Mouse (Mus musculus) adrenal gland, postnatal 14 days (tissue): Measurements from ENCODE around the gene Rdm1. TPM values are rescaled to one million over a fixed set of nuclear protein-coding genes. Genes with fewer than 3 reads are reported as not detected.
A peak's percentile ranks its signal among the peaks of the same experiment; 100 is the strongest.
"Not testable (repeated sequence)": the region's sequence is repeated elsewhere in the genome, so short reads cannot be mapped to it uniquely, and the experiment has no call there.

Experiments
- DNase-seq: peaks from one replicate; pipeline ENCODE4 v3.0.0; 2021; ENCODE audit warnings: mixed read lengths
- total RNA-seq: library from RNA; stranded (reverse); gene quantifications from 2 replicates; pipeline ENCODE4 v1.2.3, GENCODE M21; 2021

The Rdm1 gene
- total RNA-seq, 1 experiment from 2014 or later: 22.9 TPM

- no peak for DNase-seq
These were observed 9.8 kb upstream of the Rdm1 start for GRCm38 (mm10) chr11:101616948-101617767.

GRCm38 (mm10) chr11:101617849-101618248, 9.1 kb upstream of the Rdm1 start:
- DNase-seq: peak; percentile 76

DNA sequence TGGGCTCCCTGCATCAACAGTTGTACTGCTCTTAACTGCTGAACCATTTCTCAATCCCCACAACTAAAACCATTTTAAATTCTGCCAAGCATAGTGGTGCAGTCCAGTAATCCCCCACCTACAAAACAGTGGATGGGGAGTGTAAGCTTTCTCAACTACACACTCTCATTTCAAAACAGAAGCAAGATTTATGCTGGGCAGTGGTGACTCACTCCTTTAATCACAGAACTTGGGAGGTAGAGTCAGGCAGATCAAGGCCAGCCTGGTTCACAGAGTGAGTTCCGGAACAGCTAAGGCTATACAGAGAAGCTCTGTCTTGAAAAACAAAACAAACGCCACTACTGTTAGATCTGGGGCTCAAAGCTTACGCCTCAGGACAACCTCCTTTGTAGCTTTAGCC, 8.4 kb upstream of the Rdm1 start:
- DNase-seq: peak; percentile 46

DNA sequence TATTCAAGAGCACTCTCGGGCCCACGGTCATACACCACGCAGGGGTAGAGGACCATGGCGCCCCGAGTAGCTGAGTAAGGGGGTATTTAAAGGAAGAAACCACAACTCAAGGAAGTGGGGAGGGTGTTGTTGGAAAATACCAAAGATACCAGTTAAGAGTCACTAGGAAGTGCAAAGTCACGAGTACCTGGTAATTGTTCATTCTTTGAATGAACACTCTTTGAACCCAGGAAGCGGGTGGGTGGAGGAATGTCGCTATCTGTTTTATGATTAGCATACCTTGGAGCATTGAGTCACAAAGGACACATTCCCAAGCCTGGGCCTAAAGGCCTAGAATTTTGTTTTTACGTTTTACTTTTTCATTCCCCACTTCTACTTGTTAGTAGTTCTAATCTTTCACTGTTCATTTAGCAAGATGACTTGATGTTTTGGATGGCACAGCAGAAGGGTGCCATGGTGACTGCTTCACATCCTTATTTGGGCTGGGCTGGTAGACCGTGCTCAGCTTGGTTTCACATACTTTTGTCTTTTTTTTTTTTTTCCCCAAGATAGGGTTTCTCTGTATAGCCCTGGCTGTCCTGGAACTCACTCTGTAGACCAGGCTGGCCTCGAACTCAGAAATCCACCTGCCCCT, 6.9 kb upstream of the Rdm1 start:
- not testable (repeated sequence) for DNase-seq

DNA sequence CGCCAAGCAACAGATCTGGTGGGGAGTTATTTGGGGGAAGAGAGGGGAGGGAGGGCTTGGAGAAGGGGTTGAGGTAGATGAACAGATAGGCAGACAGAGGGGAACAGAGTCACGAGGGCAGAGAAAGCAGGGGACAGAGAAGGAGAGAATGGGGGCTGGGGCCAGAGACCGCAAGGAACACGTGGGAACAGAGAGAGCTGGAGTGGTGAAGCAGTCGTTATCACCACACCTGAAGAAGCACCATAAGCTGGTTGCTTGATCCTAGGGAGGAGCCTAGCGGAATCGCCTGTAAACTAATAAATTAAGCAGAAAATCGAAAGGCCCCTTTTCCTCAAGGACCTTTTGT, 373 bp upstream of the Rdm1 start:
- no peak for DNase-seq

- peak; percentile 95 for DNase-seq
These were observed 1.0 kb downstream of the Rdm1 start for GRCm38 (mm10) chr11:101627857-101628559.

DNA sequence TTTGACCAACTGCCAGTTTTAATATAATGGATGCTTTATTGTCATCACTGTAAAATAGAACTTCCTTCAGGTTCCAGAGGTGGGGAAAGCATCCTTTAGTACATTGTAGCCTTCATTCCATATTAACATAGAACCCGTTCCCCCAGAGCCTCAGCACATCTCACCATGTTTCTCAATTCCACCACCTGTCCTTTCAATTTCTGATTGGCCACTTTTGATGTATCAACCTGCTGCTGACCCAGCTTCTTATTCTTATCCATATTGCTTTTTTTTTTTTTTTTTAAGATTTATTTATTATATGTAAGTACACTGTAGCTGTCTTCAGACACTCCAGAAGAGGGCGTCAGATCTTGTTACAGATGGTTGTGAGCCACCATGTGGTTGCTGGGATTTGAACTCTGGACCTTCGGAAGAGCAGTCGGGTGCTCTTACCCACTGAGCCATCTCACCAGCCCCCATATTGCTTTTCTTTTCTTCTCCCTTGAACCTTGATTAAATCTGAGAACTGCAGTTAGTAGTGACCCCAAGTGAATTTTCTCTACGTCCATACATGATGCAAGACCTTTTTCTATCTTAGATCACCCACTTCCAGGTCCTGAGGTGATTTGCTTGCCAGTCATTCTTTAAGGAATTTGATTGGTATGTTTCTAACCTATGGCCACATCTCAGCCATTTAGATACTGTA, 1.9 kb downstream of the Rdm1 start:
- DNase-seq: not testable (repeated sequence)

DNA sequence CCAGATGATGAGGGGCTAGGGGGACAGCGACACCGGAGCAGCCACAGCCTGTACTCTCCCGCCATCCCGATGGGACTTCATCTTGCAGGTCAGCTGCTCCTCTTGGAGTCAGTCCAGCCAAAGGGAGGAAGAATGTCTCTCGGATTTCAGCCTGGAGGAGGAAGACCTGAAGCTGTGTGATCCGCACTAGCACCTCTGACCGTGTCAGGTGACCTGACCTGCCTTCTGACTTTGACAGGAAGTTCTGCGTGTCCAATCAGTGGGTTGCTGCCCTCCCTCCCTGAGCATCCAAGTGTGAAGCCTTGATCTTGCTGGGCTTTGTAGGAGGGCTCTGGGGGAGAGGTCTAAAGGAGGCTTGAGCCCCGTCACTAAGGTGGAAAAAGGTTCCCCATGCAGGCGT, 8.7 kb downstream of the Rdm1 start:
- DNase-seq: no peak

DNA sequence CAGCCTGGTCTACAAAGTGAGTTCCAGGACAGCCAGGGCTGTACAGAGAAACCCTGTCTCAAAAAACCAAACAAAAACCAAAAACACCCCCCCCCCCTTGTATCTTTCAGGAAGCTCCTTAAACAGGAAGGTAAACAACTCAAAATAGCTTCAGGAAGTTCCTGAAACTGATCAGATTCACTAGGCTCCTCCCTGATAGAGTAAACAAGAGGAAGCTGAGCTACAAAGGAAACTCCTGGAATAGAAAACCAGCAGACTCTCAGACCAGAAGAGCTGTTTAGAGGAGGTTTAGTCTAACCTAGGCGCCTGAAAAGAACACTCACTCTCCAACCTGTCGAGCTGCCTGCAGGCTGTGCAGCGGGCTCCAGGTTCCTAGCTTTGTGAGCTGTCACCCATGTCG, 12.8 kb downstream of the Rdm1 start:
- DNase-seq: no peak

GRCm38 (mm10) chr11:101640857-101641709, 14.1 kb downstream of the Rdm1 start:
- DNase-seq: peak; percentile 89

- peak; percentile 51 for DNase-seq
These were observed 15.0 kb downstream of the Rdm1 start for GRCm38 (mm10) chr11:101641710-101642642.

GRCm38 (mm10) chr11:101642931-101643330, 15.9 kb downstream of the Rdm1 start:
- no peak for DNase-seq

- no peak for DNase-seq
These were observed 17.6 kb downstream of the Rdm1 start for GRCm38 (mm10) chr11:101644591-101644990.

DNA sequence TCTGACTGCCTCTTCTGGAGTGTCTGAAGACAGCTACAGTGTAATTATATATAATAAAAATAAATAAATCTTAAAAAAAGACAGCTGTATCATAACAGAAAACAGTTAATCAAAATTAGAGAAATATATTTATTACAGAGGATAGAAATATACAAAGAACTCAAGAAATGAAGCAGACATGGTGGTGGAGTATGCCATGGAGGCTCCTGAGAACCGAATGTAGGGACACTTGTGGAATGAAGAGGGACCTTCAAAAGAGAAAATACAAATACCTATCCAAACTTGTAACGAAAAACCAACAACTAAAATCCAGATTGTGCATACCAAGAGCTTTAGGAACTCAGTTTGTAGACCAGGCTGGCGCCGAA, 18.0 kb downstream of the Rdm1 start:
- not testable (repeated sequence) for DNase-seq

- DNase-seq: peak; percentile 78
These were observed 18.7 kb downstream of the Rdm1 start for GRCm38 (mm10) chr11:101645411-101646282.

DNA sequence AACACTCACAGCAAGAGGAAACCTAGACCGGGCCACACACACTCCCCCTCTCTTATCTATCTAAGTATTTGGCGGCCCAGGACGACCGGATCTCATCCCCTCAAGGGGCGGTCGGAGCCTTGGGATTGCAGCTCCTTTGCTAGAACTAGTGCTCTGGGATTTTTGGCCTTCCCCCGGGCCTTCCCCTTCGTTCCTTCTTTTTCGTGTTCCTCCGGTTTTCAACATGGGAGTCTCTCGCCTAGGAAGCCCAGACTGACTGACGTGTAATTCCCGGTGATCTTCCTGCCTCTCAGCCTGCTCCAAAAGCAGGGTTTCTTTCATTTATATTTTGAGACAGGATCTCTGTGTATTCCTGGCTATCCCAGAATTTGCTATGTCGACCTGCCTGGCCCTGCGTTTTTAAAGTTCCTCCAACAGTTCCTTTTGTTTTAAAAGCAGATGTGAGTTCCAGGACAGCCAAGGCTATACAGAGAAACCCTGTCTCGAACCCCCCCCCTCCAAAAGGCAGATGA, 19.3 kb downstream of the Rdm1 start:
- not testable (repeated sequence) for DNase-seq

DNA sequence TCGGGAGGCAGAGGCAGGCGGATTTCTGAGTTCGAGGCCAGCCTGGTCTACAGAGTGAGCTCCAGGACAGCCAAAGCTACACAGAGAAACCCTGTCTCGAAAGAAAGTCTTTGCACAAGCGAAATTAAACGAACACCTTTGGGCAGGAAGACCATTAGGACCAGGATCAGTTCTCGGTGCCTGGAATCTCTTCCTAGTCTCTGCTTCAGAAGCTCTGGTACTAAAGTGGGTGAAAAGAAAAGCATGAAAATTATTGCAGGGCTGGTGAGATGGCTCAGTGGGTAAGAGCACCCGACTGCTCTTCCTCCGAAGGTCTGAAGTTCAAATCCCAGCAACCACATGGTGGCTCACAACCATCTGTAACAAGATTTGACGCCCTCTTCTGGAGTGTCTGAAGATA, 20.1 kb downstream of the Rdm1 start:
- DNase-seq: not testable (repeated sequence)

DNA sequence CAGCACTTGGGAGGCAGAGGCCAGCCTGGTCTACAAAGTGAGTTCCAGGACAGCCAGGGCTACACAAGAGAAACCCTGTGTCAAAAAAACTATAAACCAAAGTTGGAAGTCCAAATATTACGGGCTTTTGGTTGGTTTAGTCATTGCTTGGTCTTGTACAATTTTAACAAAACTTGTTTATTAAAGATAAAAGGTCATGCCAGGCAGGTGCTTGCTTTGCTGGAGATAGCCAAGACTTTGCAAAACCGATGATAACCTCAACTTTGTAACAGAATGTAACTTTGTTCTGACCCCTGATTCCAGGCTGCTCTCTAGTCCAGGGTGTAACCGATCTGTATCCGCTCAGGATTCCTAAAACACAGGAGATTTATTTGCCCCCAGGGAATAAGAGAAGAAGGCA, 29.4 kb downstream of the Rdm1 start:
- no peak for DNase-seq

- DNase-seq: no peak
These were observed 30.5 kb downstream of the Rdm1 start for GRCm38 (mm10) chr11:101657528-101657885.
